Mouse (Mus musculus) MEL-GATA-1-ER (cell line): ENCODE measurements at regions not wholly inside any gene's neighbourhood (a gene's known extent, or its start where the extent isn't known, plus 50 kb on each side); places are given as distances from the start of the nearest gene placed in this dataset.
"Not testable (repeated sequence)": the region's sequence is repeated elsewhere in the genome, so short reads cannot be mapped to it uniquely, and the experiment has no call there.

ENCODE experiments used
- DNase-seq: peaks from one replicate; pipeline ENCODE4 v3.0.0-alpha.2; 2012; ENCODE audit warnings: low read depth; ENCODE audit errors: extremely low read depth

DNA sequence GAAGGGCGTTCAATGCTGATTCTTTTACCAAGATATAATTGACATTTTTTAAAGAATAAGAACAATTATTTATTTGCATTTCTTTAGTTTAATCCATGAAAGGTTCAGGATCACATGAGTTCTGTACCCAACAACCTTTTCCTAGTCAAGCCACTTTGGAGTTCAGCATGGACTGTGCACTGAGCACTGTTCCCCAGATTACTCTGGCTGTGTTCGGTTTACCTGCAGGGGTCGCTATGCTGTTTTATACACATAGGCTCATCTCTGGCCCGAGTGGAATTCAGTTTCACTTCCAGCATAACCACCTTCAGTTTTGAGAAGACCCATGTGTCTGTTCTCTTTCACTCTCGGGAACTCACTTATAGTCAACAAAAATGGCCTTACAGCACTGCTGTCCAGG, 93.5 kb upstream of the Smarcad1 start:
- not testable (repeated sequence) for DNase-seq

- no peak for DNase-seq
Measured at GRCm38 (mm10) chr6:64961608-64962486, 80.5 kb upstream of the Smarcad1 start.

DNA sequence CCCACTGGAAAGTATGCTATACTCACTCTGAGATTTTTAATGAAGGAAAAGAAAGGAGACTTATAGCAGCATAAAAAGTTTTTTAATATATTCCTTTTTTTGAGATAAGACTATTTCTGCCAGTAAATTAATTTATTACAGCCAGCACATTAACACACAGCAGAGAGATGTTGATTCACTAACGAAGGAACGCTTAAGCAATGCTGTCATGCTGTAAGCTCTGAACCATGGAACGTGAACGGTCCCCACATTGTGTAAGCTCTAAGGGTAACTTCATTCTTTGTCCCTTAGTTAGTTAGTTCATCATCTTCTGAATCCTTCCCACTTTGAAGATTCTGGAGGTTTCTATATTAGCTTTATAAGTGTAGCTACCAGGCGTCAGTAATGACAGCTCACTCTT, 79.8 kb upstream of the Smarcad1 start:
- DNase-seq, result no peak

DNA sequence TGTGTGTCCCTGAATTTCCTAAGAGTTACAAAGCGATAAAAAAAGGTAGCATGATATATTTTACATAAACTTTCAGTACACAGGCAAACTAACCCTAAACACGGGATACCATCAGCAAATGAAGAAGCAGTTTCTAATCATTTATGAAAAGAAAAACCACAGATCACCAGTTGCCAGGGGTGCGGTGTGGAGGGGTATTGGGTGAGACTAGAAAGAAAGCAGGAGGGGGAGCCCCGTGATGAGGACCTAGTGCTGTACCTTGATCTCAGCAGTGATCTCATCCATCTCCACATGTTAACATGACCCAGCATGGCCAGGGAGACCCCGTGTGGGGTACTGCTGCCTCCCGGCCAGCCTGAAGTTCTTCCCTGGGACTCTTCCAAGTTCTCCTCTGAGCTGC, 77.7 kb upstream of the Smarcad1 start:
- DNase-seq, result no peak

- DNase-seq, result no peak
Measured at GRCm38 (mm10) chr6:64965203-64965602, 77.2 kb upstream of the Smarcad1 start.

DNA sequence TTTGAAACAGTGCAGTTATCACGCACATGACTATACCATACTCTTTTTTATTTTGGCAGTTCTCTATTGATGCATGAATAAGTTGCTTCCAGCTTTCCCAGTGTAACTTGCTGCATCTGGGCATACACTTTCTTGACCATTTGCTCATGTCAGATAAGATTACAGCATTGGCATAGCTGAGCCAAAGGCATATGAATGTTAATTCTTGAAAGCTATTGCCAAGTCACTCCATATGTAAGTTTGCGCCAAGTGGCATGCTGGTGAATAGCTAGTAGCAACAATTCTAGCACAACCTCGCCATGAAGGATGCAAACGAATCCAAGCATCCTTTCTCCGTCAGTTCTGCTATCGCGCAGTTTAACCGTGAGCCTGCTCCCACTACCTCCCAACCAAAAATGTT, 72.2 kb upstream of the Smarcad1 start:
- DNase-seq, result no peak

DNA sequence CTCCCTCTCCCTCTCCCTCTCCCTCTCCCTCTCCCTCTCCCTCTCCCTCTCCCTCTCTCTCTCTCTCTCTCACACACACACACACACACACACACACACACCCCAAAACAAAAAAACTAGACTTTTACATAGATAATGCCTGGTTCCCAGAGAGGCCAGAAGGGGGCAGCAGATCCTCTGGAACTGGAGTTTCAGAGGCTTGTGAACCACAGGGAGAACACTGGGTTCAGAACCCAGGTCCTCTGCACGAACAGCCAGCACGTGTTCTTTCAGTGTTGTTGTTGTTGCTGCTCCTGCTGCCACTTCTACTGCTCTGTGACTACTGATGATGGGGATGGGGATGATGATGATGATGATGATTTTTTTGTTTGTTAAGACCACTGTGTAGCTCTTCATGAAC, 68.4 kb upstream of the Smarcad1 start:
- peak; percentile 40 for DNase-seq

DNA sequence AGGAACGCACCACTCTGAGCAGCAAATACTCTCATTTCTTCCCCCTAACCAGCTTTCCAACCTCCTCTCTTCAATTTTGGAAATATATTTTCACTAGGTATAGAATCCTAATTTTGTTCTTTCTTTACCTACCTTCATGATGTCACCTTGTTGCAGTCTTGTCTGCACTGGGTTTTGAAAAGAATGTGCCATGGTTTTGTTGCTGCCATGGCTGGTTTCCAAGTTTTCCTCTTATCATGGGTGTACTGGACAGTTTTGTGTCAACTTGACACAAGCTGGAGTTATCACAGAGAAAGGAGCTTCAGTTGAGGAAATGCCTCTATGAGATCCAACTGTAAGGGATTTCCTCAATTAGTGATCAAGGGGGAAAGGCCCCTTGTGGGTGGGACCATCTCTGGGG, 67.9 kb upstream of the Smarcad1 start:
- DNase-seq, result not testable (repeated sequence)

DNA sequence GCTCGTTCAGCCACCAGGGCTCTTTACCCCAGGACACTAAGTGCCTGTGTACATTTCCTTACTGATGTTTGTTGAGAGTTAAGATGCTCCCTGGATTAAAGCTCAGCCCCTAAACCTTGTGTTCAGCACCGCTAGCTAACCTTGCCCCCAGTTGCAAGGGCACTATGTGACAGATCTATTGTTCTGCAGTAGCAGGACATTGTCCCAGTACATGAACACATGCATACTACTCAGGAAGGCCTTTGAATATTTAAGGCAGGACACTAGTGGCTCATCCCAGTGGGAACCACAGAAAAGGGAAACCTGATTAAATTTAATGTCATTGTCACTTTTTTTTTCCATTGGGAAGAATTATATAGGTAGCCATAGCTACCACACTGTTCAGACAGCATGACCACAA, 60.3 kb upstream of the Smarcad1 start:
- DNase-seq, result no peak
